Mouse (Mus musculus) MEL (cell line): Measurements from ENCODE around the gene Jmjd1c. TPM values are rescaled to one million over a fixed set of nuclear protein-coding genes. Genes with fewer than 3 reads are reported as not detected.
A peak's percentile ranks its signal among the peaks of the same experiment; 100 is the strongest.

Source experiments
- DNase-seq: peaks from one replicate; pipeline ENCODE4 v3.0.0; 2011; ENCODE audit warnings: low read depth, low spot score
- H3K27ac ChIP-seq: 2 replicates; pipeline ENCODE4 v1.5.1; 2012; ENCODE audit warnings: low read depth, mild to moderate bottlenecking, control low read depth, low read length, moderate library complexity; ENCODE audit not compliant: control insufficient read depth
- H3K27me3 ChIP-seq, 2 experiments: fragments of 150-350 bp in 1 of 2; sonication (generic) in 1 of 2; 2 replicates each; pipeline ENCODE4 v1.6.1; 2012; ENCODE audit warnings: low read length in 2 of 2, mild to moderate bottlenecking in 2 of 2, improper control_type of control experiment in 1 of 2, moderate library complexity in 1 of 2; ENCODE audit not compliant: insufficient read depth in 2 of 2, control insufficient read depth in 1 of 2
- H3K36me3 ChIP-seq, 2 experiments: 2 replicates each; pipeline ENCODE4 v1.6.1; 2012 to 2014; ENCODE audit warnings: low read length in 2 of 2, improper control_type of control experiment in 1 of 2, inconsistent platforms in 1 of 2, mild to moderate bottlenecking in 1 of 2; ENCODE audit not compliant: insufficient read depth in 2 of 2, control insufficient read depth in 1 of 2
- H3K4me1 ChIP-seq, 2 experiments: fragments of 150-350 bp in 1 of 2; sonication (generic) in 1 of 2; 2 replicates each; pipeline ENCODE4 v1.6.1; 2012; ENCODE audit warnings: low read length in 2 of 2, improper control_type of control experiment in 1 of 2, mild to moderate bottlenecking in 1 of 2; ENCODE audit not compliant: insufficient read depth in 2 of 2, control insufficient read depth in 1 of 2
- H3K4me3 ChIP-seq, 2 experiments: fragments of 150-350 bp in 1 of 2; sonication (generic) in 1 of 2; 2 replicates each; pipeline ENCODE4 v1.5.1; 2012; ENCODE audit warnings: low read depth in 2 of 2, low read length in 2 of 2, mild to moderate bottlenecking in 2 of 2, moderate library complexity in 2 of 2, control low read depth in 1 of 2, improper control_type of control experiment in 1 of 2; ENCODE audit not compliant: control insufficient read depth in 1 of 2, insufficient read depth in 1 of 2
- H3K79me2 ChIP-seq: 2 replicates; pipeline ENCODE4 v1.6.1; 2012; ENCODE audit warnings: mild to moderate bottlenecking, low read length, moderate library complexity; ENCODE audit not compliant: control insufficient read depth, poor library complexity, insufficient read depth
- H3K9ac ChIP-seq: 2 replicates; pipeline ENCODE4 v1.6.1; 2012; ENCODE audit warnings: low read depth, mild to moderate bottlenecking, control low read depth, low read length, moderate library complexity; ENCODE audit not compliant: control insufficient read depth, poor library complexity, severe bottlenecking
- H3K9me3 ChIP-seq: fragments of 150-350 bp; sonication (generic); replicated peaks from 2 replicates; pipeline ENCODE4 v1.6.1; 2012; ENCODE audit warnings: mild to moderate bottlenecking, low read length, improper control_type of control experiment, moderate library complexity; ENCODE audit not compliant: insufficient read depth
- BHLHE40 ChIP-seq: IDR thresholded peaks from 2 replicates; pipeline ENCODE4 v1.6.1; 2012; ENCODE audit warnings: low read depth, mild to moderate bottlenecking, inconsistent platforms, low read length, improper control_type of control experiment, borderline replicate concordance
- CHD2 ChIP-seq: IDR thresholded peaks from 2 replicates; pipeline ENCODE4 v1.6.1; 2011; ENCODE audit warnings: low read length, improper control_type of control experiment
- CTCF ChIP-seq, 3 experiments: IDR thresholded peaks in 2 of 3; conservative IDR thresholded peaks in 1 of 3; 2 replicates each; pipeline ENCODE4 v1.5.1; 2011 to 2012; ENCODE audit warnings: low read length in 3 of 3, low read depth in 2 of 3, mild to moderate bottlenecking in 2 of 3, improper control_type of control experiment in 1 of 3, inconsistent platforms in 1 of 3, mixed read lengths in 1 of 3, moderate library complexity in 1 of 3; ENCODE audit not compliant: control insufficient read depth in 1 of 3, insufficient read depth in 1 of 3, poor library complexity in 1 of 3, severe bottlenecking in 1 of 3
- E2F4 ChIP-seq: IDR thresholded peaks from 2 replicates; pipeline ENCODE4 v1.6.1; 2011; ENCODE audit warnings: low read depth, low read length, improper control_type of control experiment, borderline replicate concordance
- EP300 ChIP-seq, 2 experiments: IDR thresholded peaks; 2 replicates each; pipeline ENCODE4 v1.6.1; 2011; ENCODE audit warnings: improper control_type of control experiment in 2 of 2, low read length in 2 of 2, low read depth in 1 of 2, mild to moderate bottlenecking in 1 of 2
- GABPA ChIP-seq: IDR thresholded peaks from 2 replicates; pipeline ENCODE4 v1.6.1; 2012; ENCODE audit warnings: low read depth, mild to moderate bottlenecking, inconsistent platforms, low read length, improper control_type of control experiment, moderate library complexity
- GATA1 ChIP-seq: IDR thresholded peaks from 2 replicates; pipeline ENCODE4 v1.6.1; 2011; ENCODE audit warnings: low read depth, low read length, improper control_type of control experiment
- HCFC1 ChIP-seq: IDR thresholded peaks from 2 replicates; pipeline ENCODE4 v1.6.1; 2012; ENCODE audit warnings: low read depth, mild to moderate bottlenecking, inconsistent platforms, low read length, improper control_type of control experiment, moderate library complexity
- MAFK ChIP-seq: IDR thresholded peaks from 2 replicates; pipeline ENCODE4 v1.6.1; 2011; ENCODE audit warnings: low read depth, mild to moderate bottlenecking, low read length, improper control_type of control experiment, borderline replicate concordance
- MAX ChIP-seq: IDR thresholded peaks from 2 replicates; pipeline ENCODE4 v1.6.1; 2011; ENCODE audit warnings: low read length, improper control_type of control experiment
- MYC ChIP-seq: IDR thresholded peaks from 2 replicates; pipeline ENCODE4 v1.6.1; 2011; ENCODE audit warnings: low read depth, mild to moderate bottlenecking, low read length, improper control_type of control experiment, moderate library complexity
- NELFE ChIP-seq: IDR thresholded peaks from 2 replicates; pipeline ENCODE4 v1.6.1; 2011; ENCODE audit warnings: low read depth, low read length, improper control_type of control experiment
- NRF1 ChIP-seq: IDR thresholded peaks from 2 replicates; pipeline ENCODE4 v1.6.1; 2014; ENCODE audit warnings: low read depth, mild to moderate bottlenecking, inconsistent platforms, low read length, improper control_type of control experiment, moderate library complexity; ENCODE audit not compliant: poor library complexity, insufficient read depth, severe bottlenecking
- POLR2AphosphoS2 ChIP-seq: IDR thresholded peaks from 2 replicates; pipeline ENCODE4 v1.6.1; 2011; ENCODE audit warnings: low read length, improper control_type of control experiment
- RAD21 ChIP-seq: IDR thresholded peaks from 2 replicates; pipeline ENCODE4 v1.6.1; 2011; ENCODE audit warnings: mild to moderate bottlenecking, low read depth, low read length, improper control_type of control experiment
- RCOR1 ChIP-seq: IDR thresholded peaks from 2 replicates; pipeline ENCODE4 v1.6.1; 2012; ENCODE audit warnings: low read depth, mild to moderate bottlenecking, inconsistent platforms, low read length, improper control_type of control experiment
- SIN3A ChIP-seq: IDR thresholded peaks from 2 replicates; pipeline ENCODE4 v1.6.1; 2012; ENCODE audit warnings: low read length, improper control_type of control experiment, inconsistent platforms
- TAL1 ChIP-seq: IDR thresholded peaks from 2 replicates; pipeline ENCODE4 v1.6.1; 2012; ENCODE audit warnings: mild to moderate bottlenecking, inconsistent platforms, low read length, moderate library complexity, mixed read lengths
- TBP ChIP-seq: IDR thresholded peaks from 2 replicates; pipeline ENCODE4 v1.8.0; 2011; ENCODE audit warnings: low read depth, low read length, improper control_type of control experiment
- UBTF ChIP-seq: IDR thresholded peaks from 2 replicates; pipeline ENCODE4 v1.6.1; 2012; ENCODE audit warnings: low read depth, mild to moderate bottlenecking, inconsistent platforms, low read length, improper control_type of control experiment, moderate library complexity, borderline replicate concordance; ENCODE audit not compliant: insufficient read depth
- USF1 ChIP-seq: IDR thresholded peaks from 2 replicates; pipeline ENCODE4 v1.6.1; 2014; ENCODE audit warnings: low read depth, mild to moderate bottlenecking, inconsistent platforms, low read length, improper control_type of control experiment, moderate library complexity
- USF2 ChIP-seq, 2 experiments: IDR thresholded peaks; 2 replicates each; pipeline ENCODE4 v1.6.1; 2011 to 2012; ENCODE audit warnings: improper control_type of control experiment in 2 of 2, low read length in 2 of 2, borderline replicate concordance in 1 of 2, inconsistent platforms in 1 of 2, low read depth in 1 of 2, mild to moderate bottlenecking in 1 of 2; ENCODE audit not compliant: insufficient read depth in 1 of 2
- ZC3H11A ChIP-seq: IDR thresholded peaks from 2 replicates; pipeline ENCODE4 v1.6.1; 2012; ENCODE audit warnings: low read depth, mild to moderate bottlenecking, inconsistent platforms, low read length, improper control_type of control experiment
- ZKSCAN1 ChIP-seq: IDR thresholded peaks from 2 replicates; pipeline ENCODE4 v1.6.1; 2012; ENCODE audit warnings: low read depth, mild to moderate bottlenecking, inconsistent platforms, low read length, improper control_type of control experiment, moderate library complexity
- ZMIZ1 ChIP-seq: IDR thresholded peaks from 2 replicates; pipeline ENCODE4 v1.6.1; 2012; ENCODE audit warnings: low read depth, mild to moderate bottlenecking, inconsistent platforms, low read length, improper control_type of control experiment, moderate library complexity
- ZNF384 ChIP-seq: IDR thresholded peaks from 2 replicates; pipeline ENCODE4 v1.6.1; 2012; ENCODE audit warnings: low read depth, mild to moderate bottlenecking, inconsistent platforms, low read length, improper control_type of control experiment
- polyA plus RNA-seq, 2 experiments: library from polyadenylated mRNA; stranded (reverse) in 1 of 2; unstranded in 1 of 2; fragments of >175 nt in 1 of 2; fragments of >200 nt in 1 of 2; gene quantifications; 2 replicates each; pipeline versions ENCODE4 v1.2.1 to v1.2.4; 2012; ENCODE audit warnings: low replicate concordance in 2 of 2, low read depth in 1 of 2; ENCODE audit not compliant: insufficient read length in 2 of 2, insufficient read depth in 1 of 2, missing spikeins in 1 of 2
- total RNA-seq: library from RNA; depleted of rRNA; stranded (reverse); fragments of 300-350 nt; gene quantifications from 2 replicates; pipeline ENCODE4 v1.2.3, GENCODE M21; 2012

Gene Jmjd1c
- total and polyA plus RNA-seq, 3 experiments: 10.6 to 62.3 (median 15.2) TPM

DNA sequence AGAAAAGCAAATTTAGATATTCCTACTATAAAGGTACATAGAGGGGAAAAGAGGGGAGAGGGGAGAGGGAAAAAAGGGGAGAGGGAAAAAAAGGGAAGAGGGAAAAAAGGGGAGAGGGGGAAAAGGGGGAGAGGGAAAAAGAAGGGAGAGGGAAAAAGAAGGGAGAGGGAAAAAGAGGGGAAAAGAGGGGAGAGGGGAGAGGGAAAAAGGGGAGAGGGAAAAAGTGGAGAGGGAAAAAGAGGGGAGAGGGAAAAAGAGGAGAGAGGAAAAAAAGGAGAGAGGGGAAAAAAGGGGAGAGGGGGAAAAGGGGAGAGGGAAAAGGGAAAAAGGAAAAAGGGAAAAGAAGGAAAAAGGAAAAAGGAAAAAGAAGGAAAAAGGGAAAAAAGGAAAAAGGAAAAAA, 180.0 kb downstream of the Jmjd1c start:
- peaks cover 4 to 13% of the 10 kb centered on the region in 2 experiments for H3K36me3 ChIP-seq
- no peaks in the 10 kb centered on the region for H3K27me3 ChIP-seq
- no peak for DNase-seq
- H3K79me2 ChIP-seq: peaks cover 26% of the 10 kb centered on the region
- H3K4me3 ChIP-seq: no peak overlapping the region
- H3K27ac ChIP-seq: no peak overlapping the region
- H3K9me3 ChIP-seq: no peaks in the 10 kb centered on the region
- H3K4me1 ChIP-seq: peaks cover 0 to 2% of the 10 kb centered on the region in 2 experiments; a peak in 1 of 4 replicates
- TF ChIP-seq ZKSCAN1 (no peak), ZC3H11A (no peak), RCOR1 (no peak), HCFC1 (no peak), E2F4 (no peak), RAD21 (no peak), CHD2 (no peak), ZMIZ1 (no peak), MAX (no peak), SIN3A (no peak), POLR2AphosphoS2 (no peak), ZNF384 (no peak), USF2 (IDR thresholded peaks at IDR 0.05; ENCODE audit: borderline replicate concordance in 1 of 2, insufficient read depth in 1 of 2, low read depth in 1 of 2, low read length in 2 of 2) (no peak), GABPA (no peak), BHLHE40 (no peak), USF1 (no peak), NELFE (no peak), MYC (no peak)
- no peak overlapping the region for H3K9ac ChIP-seq

DNA sequence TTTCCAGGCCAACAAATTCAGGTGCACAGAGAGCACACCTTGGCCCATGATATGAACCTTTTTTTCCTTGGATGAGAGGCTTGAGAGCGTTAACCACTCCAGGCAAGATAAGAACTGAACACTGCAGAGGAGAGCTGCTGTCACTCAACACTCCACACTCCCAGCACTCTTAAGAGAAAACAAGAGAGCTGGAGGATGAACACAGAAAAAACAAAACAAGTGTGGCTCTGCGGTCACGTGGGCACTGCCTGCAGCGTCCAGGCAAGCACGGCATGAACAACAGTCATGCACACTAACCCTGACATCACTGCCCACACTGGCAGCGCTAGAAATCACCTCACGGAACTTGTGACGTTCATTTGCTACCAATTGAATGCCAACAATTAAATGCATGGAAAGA, 185.9 kb downstream of the Jmjd1c start:
- no peaks in the 10 kb centered on the region for H3K27me3 ChIP-seq
- no peak for TF ChIP-seq NELFE
- no peak for TF ChIP-seq ZMIZ1
- TF ChIP-seq CHD2: no peak
- TF ChIP-seq MAFK: no peak
- peak; percentile 73 for TF ChIP-seq USF1
- TF ChIP-seq HCFC1: no peak
- TF ChIP-seq CTCF (IDR thresholded peaks at IDR 0.05 in 2 of 3, conservative IDR thresholded peaks at IDR 0.05 in 1 of 3; ENCODE audit: control insufficient read depth in 1 of 3, insufficient read depth in 1 of 3, low read depth in 2 of 3, low read length in 3 of 3, poor library complexity in 1 of 3, severe bottlenecking in 1 of 3): no peak
- TF ChIP-seq ZKSCAN1: no peak
- no peak for TF ChIP-seq RAD21
- no peak for TF ChIP-seq EP300 (IDR thresholded peaks at IDR 0.05; ENCODE audit: low read depth in 1 of 2, low read length in 2 of 2)
- no peak for TF ChIP-seq TBP
- no peak for TF ChIP-seq TAL1
- no peak for TF ChIP-seq UBTF
- TF ChIP-seq NRF1: no peak
- TF ChIP-seq ZC3H11A: no peak
- no peak for TF ChIP-seq MYC
- peak; percentile 48; the same call in 1 of the 2 replicates for TF ChIP-seq GATA1
- no peak overlapping the region for H3K27ac ChIP-seq
- DNase-seq: peak; percentile 33
- H3K4me3 ChIP-seq: no peak overlapping the region
- peaks cover 15 to 25% of the 10 kb centered on the region in 2 experiments for H3K4me1 ChIP-seq
- peaks cover 2 to 25% of the 10 kb centered on the region in 2 experiments; a peak in 3 of 4 replicates for H3K36me3 ChIP-seq
- H3K9me3 ChIP-seq: no peaks in the 10 kb centered on the region
- peaks cover 61% of the 10 kb centered on the region for H3K79me2 ChIP-seq
- H3K9ac ChIP-seq: no peak overlapping the region
